ENCODE assay signal across 7 mouse cellular contexts in genomic region chr7:133012637-133013366, GRCm38 (mm10).
A peak's percentile ranks its signal among the peaks of the same experiment; 100 is the strongest.
DNase-seq lines count a peak whose midpoint lies in the region; ATAC-seq and TF ChIP-seq lines count a peak whose summit lies in the region.

No protein-coding gene starts in this region.

- peak overlapping the region; percentile 67; the same call in 1 of the 2 replicates for H3K27ac ChIP-seq in hindbrain, embryonic 13.5 days
- H3K27ac ChIP-seq in hindbrain, postnatal 0 days = no peak overlapping the region

- no peak overlapping the region for H3K9ac ChIP-seq in hindbrain, embryonic 13.5 days
- no peak overlapping the region for H3K9ac ChIP-seq in hindbrain, postnatal 0 days (replicated peaks; ENCODE audit: low read length)

- no peak overlapping the region for H3K4me3 ChIP-seq in hindbrain, embryonic 13.5 days
- H3K4me3 ChIP-seq in hindbrain, postnatal 0 days (ENCODE audit: low read length) = no peak overlapping the region

- TF ChIP-seq CTCF in hindbrain, postnatal 0 days (IDR thresholded peaks at IDR 0.05; ENCODE audit: low read depth) = no peak

- intact Hi-C loops in left cerebral cortex, postnatal 14 days (cut with DNase I) = no loop called here

- ATAC-seq in hindbrain, embryonic 13.5 days (ENCODE audit: low FRiP score) = no peak
- ATAC-seq in hindbrain, postnatal 0 days = no peak

- H3K27me3 ChIP-seq in hindbrain, embryonic 13.5 days = no peaks in the 10 kb centered on the region
- H3K27me3 ChIP-seq in hindbrain, postnatal 0 days (ENCODE audit: insufficient read depth, low read length) = no peaks in the 10 kb centered on the region

- no peaks in the 10 kb centered on the region; the same call in 1 of the 2 replicates for H3K36me3 ChIP-seq in hindbrain, embryonic 13.5 days
- H3K36me3 ChIP-seq in hindbrain, postnatal 0 days (ENCODE audit: insufficient read depth, low read length) = no peaks in the 10 kb centered on the region

- WGBS in hindbrain, embryonic 13.5 days = 79% methylated on average over 14 of the region's 14 CpGs
- 54% methylated on average over 14 of the region's 14 CpGs for WGBS in hindbrain, postnatal 0 days

- DNase-seq in hindbrain, postnatal 0 days (ENCODE audit: low spot score) = no peak
- peak; percentile 60 to 68 for DNase-seq in right cerebral cortex, adult 2 months (ENCODE audit: low spot score in 2 of 2)
- no peak for DNase-seq in right cerebral cortex, postnatal 4 days
- DNase-seq in left cerebral cortex, postnatal 14 days (ENCODE audit: low spot score in 2 of 2) = peak; percentile 47 to 78
- no peak for DNase-seq in spleen, adult 18-20 months
- DNase-seq in embryo, embryonic 10 days (ENCODE audit: low spot score) = no peak

- H3K4me1 ChIP-seq in hindbrain, embryonic 13.5 days (replicated peaks) = peaks cover 81% of the 10 kb centered on the region
- H3K4me1 ChIP-seq in hindbrain, postnatal 0 days (ENCODE audit: insufficient read depth, low read length) = peaks cover 32% of the 10 kb centered on the region

- H3K4me2 ChIP-seq in hindbrain, embryonic 13.5 days = no peak overlapping the region
- no peak overlapping the region for H3K4me2 ChIP-seq in hindbrain, postnatal 0 days (ENCODE audit: low read depth, low read length)

- no peaks in the 10 kb centered on the region for H3K9me3 ChIP-seq in hindbrain, embryonic 13.5 days
- no peaks in the 10 kb centered on the region for H3K9me3 ChIP-seq in hindbrain, postnatal 0 days (ENCODE audit: low read length)

Comparison
In these comparisons a context has a peak if more than half of its experiments do, and no peak if none do; other contexts are left out.
1. DNase-seq: peak in right cerebral cortex, adult 2 months (2 of 2) and left cerebral cortex, postnatal 14 days (2 of 2); none in hindbrain, postnatal 0 days (single experiment), right cerebral cortex, postnatal 4 days (single experiment), spleen, adult 18-20 months (0 of 2) and embryo, embryonic 10 days (single experiment).